Mouse (Mus musculus): ENCODE measurements around the gene Gm12184.

Gene Gm12184

DNA sequence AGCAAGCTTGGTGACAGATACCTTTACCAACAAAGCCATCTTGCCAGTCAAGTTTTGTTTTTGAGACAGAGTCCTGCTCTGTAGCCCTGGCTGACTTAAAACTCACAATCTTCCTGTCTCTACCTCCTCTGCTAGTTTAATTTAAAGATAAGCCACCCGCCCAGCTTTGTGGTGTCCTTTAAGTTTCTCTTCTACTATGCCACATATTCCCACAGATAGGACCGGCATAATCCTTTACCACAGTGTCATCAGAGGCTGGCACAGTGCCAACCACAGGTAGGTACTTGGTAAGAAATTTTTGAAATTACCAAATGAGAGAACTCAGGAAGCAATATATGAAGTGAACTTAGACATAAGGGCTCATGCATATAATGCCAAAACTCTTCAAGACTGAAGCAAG lies 16.3 kb downstream of the Gm12184 start:
- Histone ChIP-seq H3K4me1 (replicated peaks; ENCODE audit: low read depth, low read length) (peaks cover 60% of the 10 kb centered on the region), H3K36me3 (ENCODE audit: insufficient read depth, low read length) (peaks cover 100% of the 10 kb centered on the region), H3K9me3 (ENCODE audit: low read length) (no peaks in the 10 kb centered on the region), H3K4me3 (replicated peaks; ENCODE audit: low read length) (no peak overlapping the region), H3K27me3 (ENCODE audit: insufficient read depth, low read length) (no peaks in the 10 kb centered on the region)
- no peak for TF ChIP-seq NANOG (IDR thresholded peaks at IDR 0.05; ENCODE audit: borderline replicate concordance, low read length)
- no peak for TF ChIP-seq POU5F1 (IDR thresholded peaks at IDR 0.05; ENCODE audit: borderline replicate concordance, low read length)
- no peak for TF ChIP-seq CTCF (conservative IDR thresholded peaks at IDR 0.05; ENCODE audit: low read length)

DNA sequence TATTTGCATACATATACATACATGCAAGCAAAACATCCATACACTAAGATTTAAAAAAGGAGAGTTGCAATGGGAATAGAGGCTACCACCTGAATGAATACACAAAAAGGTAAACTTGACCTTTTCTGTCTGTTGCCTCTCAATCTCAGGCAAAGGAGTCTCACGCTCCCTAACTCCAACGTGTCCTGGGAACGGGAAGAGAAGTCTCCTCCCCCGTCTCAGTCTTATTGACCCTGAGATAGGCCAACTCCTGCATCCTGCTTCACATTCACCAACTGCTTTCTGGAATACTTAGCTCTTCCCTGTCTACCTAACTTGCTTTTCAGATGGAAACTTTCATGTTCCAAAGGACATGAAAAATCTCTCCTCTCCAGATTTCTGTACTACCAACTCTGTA lies 17.0 kb downstream of the Gm12184 start:
- Histone ChIP-seq H3K9me3 (ENCODE audit: low read length) (no peaks in the 10 kb centered on the region), H3K4me3 (replicated peaks; ENCODE audit: low read length) (no peak overlapping the region; the same call in 1 of the 2 replicates), H3K36me3 (ENCODE audit: insufficient read depth, low read length) (peaks cover 100% of the 10 kb centered on the region), H3K4me1 (replicated peaks; ENCODE audit: low read depth, low read length) (peaks cover 55% of the 10 kb centered on the region), H3K27me3 (ENCODE audit: insufficient read depth, low read length) (no peaks in the 10 kb centered on the region)
- no peak for TF ChIP-seq NANOG (IDR thresholded peaks at IDR 0.05; ENCODE audit: borderline replicate concordance, low read length)
- TF ChIP-seq POU5F1 (IDR thresholded peaks at IDR 0.05; ENCODE audit: borderline replicate concordance, low read length): no peak
- no peak for TF ChIP-seq CTCF (conservative IDR thresholded peaks at IDR 0.05; ENCODE audit: low read length)

DNA sequence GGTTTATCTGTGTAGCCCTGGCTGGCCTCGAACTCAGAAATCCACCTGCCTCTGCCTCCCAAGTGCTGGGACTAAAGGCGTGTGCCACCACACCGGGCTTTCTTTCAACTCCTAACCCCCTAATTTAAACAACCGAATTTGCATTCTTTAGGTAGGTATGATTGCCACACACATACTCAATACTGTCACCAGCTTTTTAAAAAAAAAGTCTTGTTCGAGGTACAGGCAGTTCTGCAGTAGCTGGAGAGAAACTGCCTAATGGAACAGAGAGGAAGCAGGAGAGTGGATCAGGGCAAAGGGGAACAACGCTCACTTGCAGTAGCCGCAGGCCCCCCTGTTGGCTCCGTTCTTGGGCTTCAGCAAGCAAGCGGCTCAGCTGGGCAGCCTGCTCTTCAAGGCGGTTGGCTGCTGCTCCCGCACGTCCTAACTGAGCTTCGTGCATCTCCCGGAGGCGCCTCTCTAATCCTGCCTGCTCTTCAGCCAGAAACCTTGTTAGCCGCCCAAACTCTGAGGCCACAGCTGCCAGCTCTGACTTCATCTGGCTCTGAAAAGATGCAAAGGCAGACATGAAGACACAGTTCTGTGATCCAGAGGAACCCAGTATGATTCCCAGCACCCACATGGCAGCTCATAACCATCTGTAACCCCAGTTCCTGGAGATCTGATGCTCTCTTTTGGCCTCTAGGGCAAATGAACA lies 17.6 kb downstream of the Gm12184 start:
- peaks cover 57% of the 10 kb centered on the region for H3K4me1 ChIP-seq (replicated peaks; ENCODE audit: low read depth, low read length)
- TF ChIP-seq NANOG (IDR thresholded peaks at IDR 0.05; ENCODE audit: borderline replicate concordance, low read length) (no peak), POU5F1 (IDR thresholded peaks at IDR 0.05; ENCODE audit: borderline replicate concordance, low read length) (no peak), CTCF (conservative IDR thresholded peaks at IDR 0.05; ENCODE audit: low read length) (no peak)
- no peaks in the 10 kb centered on the region for H3K9me3 ChIP-seq (ENCODE audit: low read length)

DNA sequence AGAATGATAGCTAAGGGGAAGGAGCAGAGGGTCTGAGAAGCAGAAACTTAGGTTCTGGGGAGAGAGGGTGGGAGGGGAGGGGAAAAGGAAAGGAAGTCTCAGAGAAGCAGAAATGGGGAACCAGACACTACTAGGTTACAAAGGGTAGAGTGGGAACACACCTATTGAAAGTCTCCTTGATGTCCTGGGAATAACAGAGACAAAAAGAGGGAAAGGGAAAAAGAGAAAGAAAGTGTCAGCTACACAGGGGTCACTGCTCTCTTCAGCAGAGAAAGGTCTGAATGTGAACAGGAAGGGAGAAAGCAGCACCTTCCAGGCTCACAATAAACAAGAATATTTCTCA lies 18.2 kb downstream of the Gm12184 start:
- Histone ChIP-seq H3K36me3 (ENCODE audit: insufficient read depth, low read length) (peaks cover 100% of the 10 kb centered on the region), H3K4me3 (replicated peaks; ENCODE audit: low read length) (no peak overlapping the region), H3K27me3 (ENCODE audit: insufficient read depth, low read length) (no peaks in the 10 kb centered on the region), H3K9me3 (ENCODE audit: low read length) (no peaks in the 10 kb centered on the region), H3K4me1 (replicated peaks; ENCODE audit: low read depth, low read length) (peaks cover 60% of the 10 kb centered on the region)
- TF ChIP-seq POU5F1 (IDR thresholded peaks at IDR 0.05; ENCODE audit: borderline replicate concordance, low read length) (no peak), NANOG (IDR thresholded peaks at IDR 0.05; ENCODE audit: borderline replicate concordance, low read length) (no peak), CTCF (conservative IDR thresholded peaks at IDR 0.05; ENCODE audit: low read length) (no peak)

More for the DNA sequence above, 17.6 kb downstream of the Gm12184 start:
- no peaks in the 10 kb centered on the region for H3K27me3 ChIP-seq (ENCODE audit: insufficient read depth, low read length)
- H3K36me3 ChIP-seq (ENCODE audit: insufficient read depth, low read length): peaks cover 100% of the 10 kb centered on the region
- no peak overlapping the region; the same call in 1 of the 2 replicates for H3K4me3 ChIP-seq (replicated peaks; ENCODE audit: low read length)

DNA sequence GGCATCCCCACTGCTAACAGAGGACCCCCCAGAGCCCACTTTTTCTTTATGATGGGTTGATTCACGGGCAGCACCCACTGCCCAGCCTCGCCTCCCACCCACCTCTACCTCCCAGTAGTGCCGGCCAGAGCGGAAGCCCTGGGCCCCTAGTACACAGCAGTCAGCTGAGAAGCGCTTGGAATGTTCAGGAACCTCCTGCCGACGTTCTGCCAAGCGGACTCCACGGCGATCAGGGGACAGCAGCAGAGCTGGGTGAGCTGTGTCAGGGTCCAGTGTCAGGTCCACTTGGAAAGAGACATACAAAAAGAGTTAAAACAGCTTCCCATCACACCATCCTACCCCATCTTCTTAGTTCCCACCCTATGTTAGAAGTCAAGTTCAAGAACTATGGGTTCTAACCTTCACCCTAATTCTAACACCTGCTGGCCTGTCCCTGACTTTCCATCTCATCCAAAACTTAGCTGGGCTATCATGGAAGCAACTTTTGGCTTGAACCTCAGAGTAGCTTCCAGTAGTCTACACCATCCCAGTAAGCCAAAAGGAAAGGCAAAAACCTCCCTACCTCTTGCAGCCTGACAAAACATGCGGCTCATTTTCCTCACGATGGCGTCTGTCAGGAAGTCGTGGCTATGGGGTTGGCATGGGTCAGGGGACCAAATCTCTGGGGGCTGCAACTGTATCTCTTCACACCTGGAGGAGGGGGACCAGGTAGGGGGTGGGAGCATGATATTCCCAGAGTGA lies 18.7 kb downstream of the Gm12184 start:
- H3K9me3 ChIP-seq (ENCODE audit: low read length): no peaks in the 10 kb centered on the region

DNA sequence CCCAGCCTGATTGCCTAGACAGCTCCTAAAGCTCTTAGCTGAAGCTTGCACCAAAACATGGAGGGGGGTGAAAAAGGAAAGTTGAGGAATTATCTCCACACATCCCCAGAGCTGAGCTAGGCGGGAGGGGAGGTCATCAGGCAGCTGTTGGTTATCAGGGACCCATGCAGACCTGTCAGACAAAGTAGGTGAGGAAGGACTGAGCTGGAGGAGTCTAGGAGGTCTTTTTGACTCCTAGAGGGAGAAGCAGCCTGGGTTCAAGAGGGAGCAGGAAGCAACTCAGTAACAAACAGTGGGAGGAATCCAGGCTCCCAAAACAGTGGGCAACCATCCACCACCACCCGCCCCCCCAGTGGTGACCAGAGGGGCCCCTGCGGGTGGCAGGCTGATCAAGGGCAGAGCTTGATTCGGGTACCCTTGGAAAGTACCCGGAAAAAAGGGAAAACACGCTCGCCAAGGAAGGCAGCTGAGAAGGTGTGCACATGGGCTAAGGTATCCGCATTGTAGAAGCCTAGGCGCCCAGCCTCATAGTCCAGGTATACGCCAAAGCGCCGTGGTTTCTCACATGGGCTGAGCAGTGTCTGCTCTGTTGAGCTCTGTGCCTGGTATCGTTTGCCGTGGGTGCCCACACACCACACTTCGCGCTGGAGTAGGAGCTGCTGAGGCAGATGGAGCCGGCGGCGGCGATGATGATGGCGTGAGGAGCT lies 19.4 kb downstream of the Gm12184 start:
- Histone ChIP-seq H3K27me3 (ENCODE audit: insufficient read depth, low read length) (no peaks in the 10 kb centered on the region), H3K4me3 (replicated peaks; ENCODE audit: low read length) (no peak overlapping the region; the same call in 1 of the 2 replicates)

More for the DNA sequence above, 18.7 kb downstream of the Gm12184 start:
- no peaks in the 10 kb centered on the region for H3K27me3 ChIP-seq (ENCODE audit: insufficient read depth, low read length)
- peaks cover 100% of the 10 kb centered on the region for H3K36me3 ChIP-seq (ENCODE audit: insufficient read depth, low read length)
- H3K4me3 ChIP-seq (replicated peaks; ENCODE audit: low read length): no peak overlapping the region
- TF ChIP-seq POU5F1 (IDR thresholded peaks at IDR 0.05; ENCODE audit: borderline replicate concordance, low read length) (no peak), CTCF (conservative IDR thresholded peaks at IDR 0.05; ENCODE audit: low read length) (no peak), NANOG (IDR thresholded peaks at IDR 0.05; ENCODE audit: borderline replicate concordance, low read length) (no peak)
- peaks cover 61% of the 10 kb centered on the region for H3K4me1 ChIP-seq (replicated peaks; ENCODE audit: low read depth, low read length)

DNA sequence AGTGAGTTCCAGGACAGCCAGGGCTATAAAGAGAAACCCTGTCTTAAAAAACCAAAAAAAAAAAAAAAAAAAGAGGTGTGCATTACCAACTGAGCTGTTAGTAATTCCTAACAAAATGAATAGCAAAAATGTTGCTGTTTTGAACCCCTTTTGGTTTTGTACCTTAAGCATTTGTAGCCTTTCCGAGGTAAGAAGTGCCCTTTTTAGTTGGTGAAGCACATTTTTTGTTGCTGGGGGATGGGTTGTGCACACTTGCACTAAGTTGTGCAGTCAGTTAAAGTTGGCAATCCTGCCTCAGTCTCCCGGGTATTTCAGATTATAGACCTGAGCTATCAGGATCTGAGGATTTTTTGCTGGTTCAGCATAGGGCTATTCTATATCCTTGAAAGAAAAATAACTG lies 21.5 kb downstream of the Gm12184 start:
- Histone ChIP-seq H3K36me3 (ENCODE audit: insufficient read depth, low read length) (peaks cover 95% of the 10 kb centered on the region), H3K4me1 (replicated peaks; ENCODE audit: low read depth, low read length) (peaks cover 71% of the 10 kb centered on the region), H3K27me3 (ENCODE audit: insufficient read depth, low read length) (no peaks in the 10 kb centered on the region), H3K4me3 (replicated peaks; ENCODE audit: low read length) (peak overlapping the region; percentile 98), H3K9me3 (ENCODE audit: low read length) (no peaks in the 10 kb centered on the region)
- TF ChIP-seq POU5F1 (IDR thresholded peaks at IDR 0.05; ENCODE audit: borderline replicate concordance, low read length): no peak

More for the DNA sequence above, 19.4 kb downstream of the Gm12184 start:
- Histone ChIP-seq H3K4me1 (replicated peaks; ENCODE audit: low read depth, low read length) (peaks cover 68% of the 10 kb centered on the region), H3K36me3 (ENCODE audit: insufficient read depth, low read length) (peaks cover 100% of the 10 kb centered on the region), H3K9me3 (ENCODE audit: low read length) (no peaks in the 10 kb centered on the region)
- TF ChIP-seq CTCF (conservative IDR thresholded peaks at IDR 0.05; ENCODE audit: low read length) (no peak), NANOG (IDR thresholded peaks at IDR 0.05; ENCODE audit: borderline replicate concordance, low read length) (no peak), POU5F1 (IDR thresholded peaks at IDR 0.05; ENCODE audit: borderline replicate concordance, low read length) (no peak)

DNA sequence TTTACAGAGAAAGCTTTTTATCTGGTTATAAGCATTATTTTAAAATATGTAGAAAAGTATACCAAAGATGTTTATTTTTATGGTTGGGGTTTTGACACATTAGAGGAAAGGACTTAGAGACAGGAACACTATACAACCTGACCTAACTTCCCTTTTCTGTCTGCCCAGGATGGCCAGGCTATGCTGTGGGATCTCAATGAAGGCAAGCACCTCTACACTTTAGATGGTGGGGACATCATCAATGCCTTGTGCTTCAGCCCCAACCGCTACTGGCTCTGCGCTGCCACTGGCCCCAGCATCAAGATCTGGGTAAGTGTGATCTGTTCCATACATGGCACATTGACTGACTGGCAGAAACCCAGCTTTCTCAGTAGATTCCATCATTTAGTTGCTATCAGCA lies 22.5 kb downstream of the Gm12184 start:
- Histone ChIP-seq H3K4me3 (replicated peaks; ENCODE audit: low read length) (peak overlapping the region; percentile 98), H3K4me1 (replicated peaks; ENCODE audit: low read depth, low read length) (peaks cover 63% of the 10 kb centered on the region), H3K36me3 (ENCODE audit: insufficient read depth, low read length) (peaks cover 86% of the 10 kb centered on the region), H3K27me3 (ENCODE audit: insufficient read depth, low read length) (no peaks in the 10 kb centered on the region), H3K9me3 (ENCODE audit: low read length) (no peaks in the 10 kb centered on the region)
- TF ChIP-seq NANOG (IDR thresholded peaks at IDR 0.05; ENCODE audit: borderline replicate concordance, low read length) (no peak), CTCF (conservative IDR thresholded peaks at IDR 0.05; ENCODE audit: low read length) (no peak), POU5F1 (IDR thresholded peaks at IDR 0.05; ENCODE audit: borderline replicate concordance, low read length) (no peak)
